In the genomic region with DNA sequence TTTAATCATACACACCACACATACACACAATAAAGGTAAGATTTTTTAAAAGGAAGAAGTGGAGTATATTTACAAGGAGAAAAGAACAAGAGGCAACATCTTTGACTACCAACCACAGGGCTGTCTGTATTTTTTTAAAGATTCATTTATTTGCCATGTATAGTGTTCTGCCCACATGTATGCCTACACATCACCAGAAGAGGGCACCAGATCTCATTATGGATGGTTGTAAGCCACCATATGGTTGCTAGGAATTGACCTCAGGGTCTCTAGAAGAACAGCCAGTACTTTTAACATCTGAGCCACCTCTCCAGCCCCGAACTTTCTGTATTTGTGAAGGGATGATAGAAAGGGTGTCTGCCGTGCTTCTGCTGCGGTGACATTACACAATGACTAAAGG, we compare ENCODE assay signal across 22 mouse cellular contexts. TPM values are rescaled to one million over a fixed set of nuclear protein-coding genes. Genes with fewer than 3 reads are reported as not detected.
A peak's percentile ranks its signal among the peaks of the same experiment; 100 is the strongest.
DNase-seq lines count a peak whose midpoint lies in the region; ATAC-seq and TF ChIP-seq lines count a peak whose summit lies in the region.
"Had no signal": no experiment of that assay in that cellular context is flagged by ENCODE, and none has a peak within 500 bp of the region (broad histone marks: within the 10 kb centered on the region; RNA-seq: fewer than 3 reads in every experiment).

No protein-coding gene starts in this region.

- H3K4me1 ChIP-seq in forebrain, postnatal 0 days (ENCODE audit: insufficient read depth) = no peaks in the 10 kb centered on the region
- no peaks in the 10 kb centered on the region for H3K4me1 ChIP-seq in forebrain, embryonic 11.5 days (replicated peaks; ENCODE audit: control insufficient read depth, insufficient read depth, low read length)
- no peaks in the 10 kb centered on the region for H3K4me1 ChIP-seq in MEL (ENCODE audit: control insufficient read depth in 1 of 2, insufficient read depth in 2 of 2, low read length in 2 of 2)
- H3K4me1 ChIP-seq: hindbrain, embryonic 15.5 days; liver, embryonic 15.5 days; midbrain, embryonic 15.5 days had no signal

- no peaks in the 10 kb centered on the region for H3K27me3 ChIP-seq in forebrain, postnatal 0 days (ENCODE audit: insufficient read depth, low read length)
- H3K27me3 ChIP-seq in forebrain, embryonic 11.5 days (ENCODE audit: control insufficient read depth, insufficient read depth, low read length) = no peaks in the 10 kb centered on the region
- H3K27me3 ChIP-seq in MEL (ENCODE audit: control insufficient read depth in 1 of 2, insufficient read depth in 2 of 2, low read length in 2 of 2) = peaks cover 2 to 3% of the 10 kb centered on the region in 2 experiments; a peak in 2 of 4 replicates
- H3K27me3 ChIP-seq: hindbrain, embryonic 15.5 days; limb, embryonic 12.5 days; midbrain, embryonic 15.5 days had no signal

- no peaks in the 10 kb centered on the region for H3K36me3 ChIP-seq in forebrain, postnatal 0 days (ENCODE audit: insufficient read depth)
- no peaks in the 10 kb centered on the region for H3K36me3 ChIP-seq in forebrain, embryonic 11.5 days (ENCODE audit: control insufficient read depth, insufficient read depth, low read length)
- H3K36me3 ChIP-seq in MEL (ENCODE audit: control insufficient read depth in 1 of 2, insufficient read depth in 2 of 2, low read length in 2 of 2) = no peaks in the 10 kb centered on the region
- H3K36me3 ChIP-seq: hindbrain, embryonic 15.5 days; limb, embryonic 12.5 days; liver, embryonic 15.5 days; midbrain, embryonic 15.5 days had no signal

- H3K79me2 ChIP-seq in MEL (ENCODE audit: control insufficient read depth, insufficient read depth, low read length, poor library complexity) = no peaks in the 10 kb centered on the region

- H3K4me2 ChIP-seq in forebrain, postnatal 0 days (ENCODE audit: low read depth) = no peak overlapping the region
- H3K4me2 ChIP-seq in forebrain, embryonic 11.5 days (ENCODE audit: low read depth, low read length, severe bottlenecking) = no peak overlapping the region
- H3K4me2 ChIP-seq: heart, embryonic 11.5 days; hindbrain, embryonic 15.5 days; limb, embryonic 12.5 days; liver, embryonic 15.5 days; midbrain, embryonic 15.5 days had no signal

- no peak overlapping the region for H3K4me3 ChIP-seq in forebrain, postnatal 0 days (ENCODE audit: low read depth, low read length)
- H3K4me3 ChIP-seq in forebrain, embryonic 11.5 days (ENCODE audit: low read depth, low read length) = no peak overlapping the region
- no peak overlapping the region for H3K4me3 ChIP-seq in layer of hippocampus, adult 2 months
- H3K4me3 ChIP-seq in MEL (ENCODE audit: control insufficient read depth in 1 of 2, insufficient read depth in 1 of 2, low read depth in 2 of 2, low read length in 2 of 2) = no peak overlapping the region
- H3K4me3 ChIP-seq: hindbrain, embryonic 15.5 days; limb, embryonic 12.5 days; liver, embryonic 15.5 days; midbrain, embryonic 15.5 days had no signal

- DNase-seq in forebrain, postnatal 0 days = no peak
- DNase-seq in forebrain, embryonic 11.5 days (ENCODE audit: low spot score) = no peak
- no peak for DNase-seq in layer of hippocampus, adult 2 months (ENCODE audit: low spot score in 2 of 2)
- no peak for DNase-seq in layer of hippocampus, adult 9-11 months
- DNase-seq in 3T3-L1 (ENCODE audit: low read depth, low spot score) = peak; percentile 29
- DNase-seq in MEL (ENCODE audit: low read depth, low spot score) = peak; percentile 31
- DNase-seq in cerebellum, adult 11 months = no peak
- DNase-seq in layer of hippocampus, adult 18-20 months (ENCODE audit: low spot score in 2 of 2) = no peak
- DNase-seq: B cell, adult 2 months; cerebellum, adult 9-11 months; heart, postnatal 14 days; kidney, adult 18-20 months; kidney, postnatal 10 days; lung, postnatal 14 days; retina, postnatal 1 day; thymus, postnatal 14 days had no signal

- no peak overlapping the region for H3K27ac ChIP-seq in forebrain, postnatal 0 days (ENCODE audit: low read depth, low read length)
- no peak overlapping the region for H3K27ac ChIP-seq in forebrain, embryonic 11.5 days (ENCODE audit: low read depth, low read length)
- no peak overlapping the region for H3K27ac ChIP-seq in layer of hippocampus, adult 2 months
- no peak overlapping the region for H3K27ac ChIP-seq in MEL (ENCODE audit: control insufficient read depth, low read depth, low read length)
- H3K27ac ChIP-seq: hindbrain, embryonic 15.5 days; limb, embryonic 12.5 days; liver, embryonic 15.5 days; midbrain, embryonic 15.5 days had no signal

- H3K9ac ChIP-seq in forebrain, postnatal 0 days = no peak overlapping the region
- no peak overlapping the region for H3K9ac ChIP-seq in forebrain, embryonic 11.5 days (ENCODE audit: low read length)
- H3K9ac ChIP-seq in MEL (ENCODE audit: control insufficient read depth, low read depth, low read length, poor library complexity, severe bottlenecking) = no peak overlapping the region
- H3K9ac ChIP-seq: hindbrain, embryonic 15.5 days; limb, embryonic 12.5 days; liver, embryonic 15.5 days; midbrain, embryonic 15.5 days had no signal

- ATAC-seq in forebrain, postnatal 0 days = no peak
- ATAC-seq in forebrain, embryonic 11.5 days (replicated peaks; ENCODE audit: low FRiP score) = no peak
- ATAC-seq: forebrain, embryonic 16.5 days; midbrain, embryonic 15.5 days had no signal

- no peak for TF ChIP-seq EP300 in MEL (IDR thresholded peaks at IDR 0.05; ENCODE audit: low read depth in 1 of 2, low read length in 2 of 2)

- TF ChIP-seq RAD21 in MEL (IDR thresholded peaks at IDR 0.05; ENCODE audit: low read depth, low read length) = peak; percentile 31

- no peaks in the 10 kb centered on the region for H3K9me3 ChIP-seq in forebrain, postnatal 0 days (ENCODE audit: low read length)
- H3K9me3 ChIP-seq in forebrain, embryonic 11.5 days (ENCODE audit: control insufficient read depth, low read length) = no peaks in the 10 kb centered on the region
- no peaks in the 10 kb centered on the region for H3K9me3 ChIP-seq in MEL (replicated peaks; ENCODE audit: insufficient read depth, low read length)
- H3K9me3 ChIP-seq: hindbrain, embryonic 15.5 days; limb, embryonic 12.5 days; liver, embryonic 15.5 days; midbrain, embryonic 15.5 days had no signal

- TF ChIP-seq CTCF in forebrain, postnatal 0 days (IDR thresholded peaks at IDR 0.05; ENCODE audit: low read depth) = peak; percentile 19; the same call in 1 of the 2 replicates
- peak; percentile 47 for TF ChIP-seq CTCF in layer of hippocampus, adult 2 months (conservative IDR thresholded peaks at IDR 0.05)
- TF ChIP-seq CTCF in MEL (IDR thresholded peaks at IDR 0.05 in 2 of 3, conservative IDR thresholded peaks at IDR 0.05 in 1 of 3; ENCODE audit: control insufficient read depth in 1 of 3, insufficient read depth in 1 of 3, low read depth in 2 of 3, low read length in 3 of 3, poor library complexity in 1 of 3, severe bottlenecking in 1 of 3) = peak in 2 of 3 experiments; percentile 49 to 57; a peak in 4 of 6 replicates

- no peak for TF ChIP-seq POLR2A in MEL (IDR thresholded peaks at IDR 0.05; ENCODE audit: control insufficient read depth in 1 of 2, insufficient read depth in 1 of 2, low read depth in 1 of 2, low read length in 2 of 2, poor library complexity in 1 of 2)

- WGBS in forebrain, postnatal 0 days = 88% methylated on average over 3 of the region's 3 CpGs
- 87% methylated on average over 3 of the region's 3 CpGs for WGBS in forebrain, embryonic 11.5 days

TF ChIP-seq in MEL, 35 proteins besides CTCF, POLR2A, EP300 and RAD21:
- TF ChIP-seq MYC (IDR thresholded peaks at IDR 0.05; ENCODE audit: low read depth, low read length) (0 out of 2 replicates have a peak, but pooled peaks have one; percentile 25), SMC3 (IDR thresholded peaks at IDR 0.05; ENCODE audit: low read depth, low read length) (peak; percentile 62), MAX (IDR thresholded peaks at IDR 0.05; ENCODE audit: low read length) (no peak)
TF ChIP-seq in MEL: peak in this region for 2.

RNA-seq across cellular contexts. Expression of a gene that starts 58.8 kb away (rescaled TPM):
- total RNA-seq in forebrain, postnatal 0 days (2014; rRNA removed) = 24.0 and 29.6 TPM in 2 replicates
- polyA plus RNA-seq in forebrain, postnatal 0 days (2015; fragmentation: Nextera tagmentation; extraction: Ambion mirVana) = 12.3 and 12.5 TPM in 2 replicates
- polyA plus RNA-seq in forebrain, embryonic 11.5 days (2014; fragmentation: Nextera tagmentation; extraction: Ambion mirVana) = 12.1 TPM in 2 replicates
- 10 to 100 TPM; 18.6 to 21.2 TPM for total RNA-seq in layer of hippocampus, adult 2 months (2021)
- 7.1 and 7.9 TPM in 2 replicates for total RNA-seq in MEL (2012; rRNA removed)
- polyA plus RNA-seq in MEL (2012; ENCODE audit: insufficient read depth in 1 of 2, insufficient read length in 2 of 2, low read depth in 1 of 2, low replicate concordance in 2 of 2, missing spikeins in 1 of 2) = 10 to 100 TPM in 1 of 2 experiments, not detected in 1; 15.7 TPM
- 10 to 100 TPM; 16.9 to 18.7 TPM for total RNA-seq in layer of hippocampus, adult 18-20 months (2021)

Comparison
In these comparisons a context has a peak if more than half of its experiments do, and no peak if none do; other contexts are left out.
1. DNase-seq: peak in 3T3-L1 (single experiment) and MEL (single experiment); none in forebrain, postnatal 0 days (single experiment), forebrain, embryonic 11.5 days (single experiment), layer of hippocampus, adult 2 months (0 of 2), layer of hippocampus, adult 9-11 months (single experiment), cerebellum, adult 11 months (single experiment) and layer of hippocampus, adult 18-20 months (0 of 2).
2. Peak in every context shown above with its lines, with median percentiles within 50 percentile points of each other: CTCF ChIP-seq.